Mouse (Mus musculus): ENCODE results near the gene Cdip1. TPM values are rescaled to one million over a fixed set of nuclear protein-coding genes. Genes with fewer than 3 reads are reported as not detected.

Cdip1 gene
- total RNA-seq (2023), result 47.1 TPM

GRCm38 (mm10) chr16:4789810-4790559 lies at the start of gene Cdip1:
TSS of gene Cdip1 (minus strand) at chr16:4790292.

GRCm38 (mm10) chr16:4835191-4835590 lies 45.1 kb upstream of the Cdip1 start, which contains the start of gene 4930562C15Rik:
TSS of gene 4930562C15Rik (plus strand) at chr16:4835416.

GRCm38 (mm10) chr16:4725780-4726527 lies 64.1 kb downstream of the Cdip1 start, which contains the start of gene Hmox2:
TSS of gene Hmox2 (plus strand) at chr16:4726361.

GRCm38 (mm10) chr16:4718753-4719518 lies 71.2 kb downstream of the Cdip1 start, which contains the start of gene Nmral1:
TSS of gene Nmral1 (minus strand) at chr16:4719356.

Other genes starting within 250 kb of the Cdip1 start
- 0.83 TPM for gene Srl, start 248.5 kb downstream of the Cdip1 start, total RNA-seq (2023)
- 24.6 TPM for gene Tfap4, start 230.4 kb downstream of the Cdip1 start, total RNA-seq (2023)
- gene Glis2, start 195.6 kb downstream of the Cdip1 start, total RNA-seq (2023), result 0.62 TPM
- 40.4 TPM for gene Pam16, start 165.3 kb downstream of the Cdip1 start, total RNA-seq (2023)
- 0.47 TPM for gene Vasn, start 150.4 kb downstream of the Cdip1 start, total RNA-seq (2023)
- gene Dnaja3, start 150.3 kb downstream of the Cdip1 start, total RNA-seq (2023), result 29.1 TPM
- gene Coro7, start 110.5 kb downstream of the Cdip1 start, total RNA-seq (2023), result 191 TPM
- 3.2 TPM for gene Nmral1, start 70.9 kb downstream of the Cdip1 start, total RNA-seq (2023)
- gene Hmox2, start 63.9 kb downstream of the Cdip1 start, total RNA-seq (2023), result 40.3 TPM
- not detected for gene 4930562C15Rik, start 45.1 kb upstream of the Cdip1 start, total RNA-seq (2023)
- 160 TPM for gene Ubald1, start 90.0 kb upstream of the Cdip1 start, total RNA-seq (2023)
- gene Mgrn1, start 96.0 kb upstream of the Cdip1 start, total RNA-seq (2023), result 76.2 TPM
- 48.4 TPM for gene Nudt16l1, start 148.5 kb upstream of the Cdip1 start, total RNA-seq (2023)
- 63.4 TPM for gene Anks3, start 173.9 kb upstream of the Cdip1 start, total RNA-seq (2023)
- gene Sept12, start 207.6 kb upstream of the Cdip1 start, total RNA-seq (2023), result not detected
- not detected for gene Smim22, start 217.0 kb upstream of the Cdip1 start, total RNA-seq (2023)
- 18.5 TPM for gene Rogdi, start 223.3 kb upstream of the Cdip1 start, total RNA-seq (2023)

Data from CD4-positive naive resting alpha-beta T cell, adult 57 days (primary cell).